Mouse (Mus musculus): Measurements from ENCODE around the gene Dclk1.

DNA sequence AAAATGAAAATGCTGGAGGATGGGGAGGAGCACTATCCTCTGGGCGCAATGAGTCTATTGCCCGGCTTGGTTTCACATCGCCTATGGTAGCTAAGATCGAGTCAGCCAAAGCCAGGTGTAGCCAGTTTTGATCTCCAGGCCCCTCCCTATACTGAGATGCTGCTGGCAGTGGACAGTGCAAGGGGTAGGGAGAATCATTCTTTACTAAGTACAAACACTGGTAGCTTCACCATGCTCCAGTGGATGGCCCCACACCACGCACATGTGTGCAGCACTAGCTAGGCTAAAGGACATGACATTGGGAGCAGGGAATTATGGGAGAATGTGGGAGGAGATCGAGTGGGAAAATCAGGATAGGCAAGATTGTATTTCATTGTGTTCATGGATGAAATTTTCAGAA is 176.7 kb downstream of the Dclk1 start:
- TF ChIP-seq CTCF (IDR thresholded peaks at IDR 0.05) (no peak), EP300 (IDR thresholded peaks at IDR 0.05; ENCODE audit: insufficient read depth, low read depth, low read length) (no peak)

All from heart, adult 2 months (tissue).